Mouse (Mus musculus) thymus, adult 2 months (tissue): Measurements from ENCODE around the gene Vcp.

ENCODE experiments used
- CTCF ChIP-seq: fragments of 200-500 bp; IDR thresholded peaks from 2 replicates; pipeline ENCODE4 v1.5.1; 2012; ENCODE audit warnings: mild to moderate bottlenecking, control low read depth, low read length, moderate library complexity, borderline replicate concordance; ENCODE audit not compliant: control insufficient read depth, poor library complexity, insufficient read depth; ENCODE audit errors: extremely low read depth
- POLR2A ChIP-seq: fragments of 200-500 bp; IDR thresholded peaks from 2 replicates; pipeline ENCODE4 v1.6.1; 2012; ENCODE audit warnings: mild to moderate bottlenecking, low read length, control low read depth, moderate library complexity; ENCODE audit not compliant: control insufficient read depth, poor library complexity, insufficient read depth; ENCODE audit errors: extremely low read depth

GRCm38 (mm10) chr4:42999451-43000140 is 711 bp downstream of the Vcp start:
- TF ChIP-seq CTCF (0 out of 2 replicates have a peak, but pooled peaks have one; percentile 27), POLR2A (no peak)
